Mouse (Mus musculus): ENCODE results near the gene Acot8.

Gene Acot8

GRCm38 (mm10) chr2:164757841-164758240 lies 46.8 kb downstream of the Acot8 start:
- WGBS, result 93% methylated on average over 11 of the region's 11 CpGs

- 51% methylated on average over 2 of the region's 2 CpGs for WGBS
Measured at GRCm38 (mm10) chr2:164754800-164755199, 49.9 kb downstream of the Acot8 start.

DNA sequence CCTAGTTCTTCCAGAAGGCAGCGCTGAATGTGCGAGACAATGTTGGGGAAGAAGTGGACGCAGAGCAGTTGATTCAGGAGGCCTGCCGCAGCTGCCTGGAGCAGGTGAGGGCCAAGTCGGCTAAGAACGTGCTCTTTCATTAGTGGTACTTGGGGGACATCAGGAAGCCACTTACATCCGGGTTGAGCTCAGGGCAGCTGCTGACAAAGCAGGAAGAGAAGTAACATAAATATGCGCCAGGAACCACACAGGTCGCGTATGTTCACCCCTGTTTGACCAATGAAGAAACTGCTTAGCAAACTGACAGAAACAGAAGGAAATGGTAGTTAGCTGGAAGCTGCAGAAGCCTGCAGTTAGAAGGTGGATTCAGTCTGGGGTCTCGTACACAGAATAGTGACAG lies 50.6 kb downstream of the Acot8 start:
- WGBS, result 75% methylated on average over 11 of the region's 11 CpGs

GRCm38 (mm10) chr2:164752454-164752853 lies 52.2 kb downstream of the Acot8 start:
- WGBS, result 91% methylated on average over 2 of the region's 2 CpGs

DNA sequence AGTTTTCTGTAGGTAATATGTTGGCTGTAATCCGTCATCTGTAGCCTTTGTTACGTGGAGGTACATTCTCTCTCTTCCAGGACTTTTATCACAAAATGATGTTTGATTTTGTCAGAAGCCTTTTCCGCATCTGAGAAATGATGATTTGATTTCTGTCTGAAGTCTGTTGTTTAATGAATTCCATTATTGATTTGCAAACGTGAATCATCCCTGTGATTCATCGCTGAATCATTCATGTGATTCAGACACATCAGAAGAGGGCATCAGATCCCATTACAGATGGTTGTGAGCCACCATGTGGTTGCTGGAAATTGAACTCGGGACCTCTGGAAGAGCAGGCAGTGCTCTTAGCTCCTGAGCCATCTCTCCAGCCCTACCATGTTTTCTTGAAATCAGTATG lies 55.7 kb downstream of the Acot8 start:
- WGBS, result 61% methylated on average over 6 of the region's 6 CpGs

GRCm38 (mm10) chr2:164748191-164748590 lies 56.5 kb downstream of the Acot8 start:
- WGBS, result 75% methylated on average over 4 of the region's 4 CpGs

DNA sequence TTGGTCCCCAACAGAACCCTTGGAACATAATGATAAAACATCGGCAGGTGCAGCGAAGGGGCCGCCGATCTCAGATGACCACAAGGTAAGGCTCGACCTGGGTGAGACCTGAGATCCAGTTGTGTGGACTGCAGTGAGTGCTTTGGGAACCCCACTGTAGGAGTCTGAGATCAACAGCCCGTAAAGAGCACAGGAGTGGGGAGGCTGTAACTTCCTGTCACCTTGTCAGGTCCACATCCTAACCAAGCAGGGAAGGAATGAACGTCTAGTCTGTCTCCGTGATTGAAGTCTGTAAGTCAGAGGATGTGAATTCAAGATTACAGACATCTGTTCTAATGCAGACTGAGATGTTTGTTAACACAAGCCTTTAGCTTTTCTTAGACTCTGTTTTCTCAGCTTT lies 58.0 kb downstream of the Acot8 start:
- WGBS, result 51% methylated on average over 8 of the region's 8 CpGs

DNA sequence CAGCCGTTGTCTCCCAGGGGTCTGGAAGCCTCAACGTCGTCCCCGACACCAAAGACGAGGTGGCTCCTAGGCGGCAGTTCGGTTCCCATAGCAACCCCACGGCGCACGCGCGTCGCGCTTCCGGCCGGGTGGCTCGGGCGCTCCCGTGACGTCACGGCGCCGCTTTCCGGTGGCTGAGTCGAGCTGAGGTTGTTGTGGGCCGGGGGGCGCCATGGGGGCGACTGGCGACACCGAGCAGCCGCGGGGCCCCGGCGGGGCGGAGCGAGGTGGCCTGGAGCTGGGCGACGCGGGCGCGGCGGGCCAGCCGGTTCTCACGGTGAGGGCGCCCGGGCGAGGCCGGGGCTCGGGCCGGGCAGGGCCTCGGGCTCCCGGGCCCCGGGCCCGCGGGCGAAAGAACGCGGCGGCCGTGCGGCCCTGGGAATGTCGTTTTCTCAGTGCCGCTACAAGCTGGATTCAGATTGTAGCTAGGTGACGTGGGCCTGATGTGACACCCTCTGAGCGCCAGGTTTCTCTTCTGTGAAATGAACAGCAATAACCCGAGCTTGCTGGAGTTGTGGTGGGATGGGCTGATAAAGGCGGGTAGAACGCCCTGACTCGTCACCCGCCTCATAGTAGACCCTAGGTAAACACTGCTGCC lies 58.7 kb downstream of the Acot8 start, which contains the start of the genes Wfdc3 and Dnttip1:
TSS of gene Wfdc3 (minus strand) at position 89 of the 637 bp plus-strand sequence.
TSS of gene Dnttip1 (plus strand) at position 141 of the 637 bp plus-strand sequence.
- WGBS, result under 1% methylated on average over 70 of the region's 70 CpGs

- 67% methylated on average over 13 of the region's 13 CpGs for WGBS
Measured at GRCm38 (mm10) chr2:164744987-164745386, 59.7 kb downstream of the Acot8 start.

All from cerebral cortex, adult 2 months (tissue).